Comparison of ENCODE assay signal across 7 mouse cellular contexts in genomic region chr2:154676653-154677609, GRCm38 (mm10). TPM values are rescaled to one million over a fixed set of nuclear protein-coding genes. Genes with fewer than 3 reads are reported as not detected.
DNase-seq lines count a peak whose midpoint lies in the region; ATAC-seq and TF ChIP-seq lines count a peak whose summit lies in the region.

No protein-coding gene starts in this region.

- H3K79me2 ChIP-seq in CH12.LX (replicated peaks; ENCODE audit: control insufficient read depth, extremely low read depth, insufficient read depth, poor library complexity, severe bottlenecking): peaks cover 35% of the 10 kb centered on the region

- peak; percentile 17 for DNase-seq in CH12.LX (ENCODE audit: extremely low read depth)
- DNase-seq in T-cell, adult 2 months (ENCODE audit: low spot score): peak; percentile 32
- DNase-seq in heart, postnatal 0 days (ENCODE audit: low spot score): peak; percentile 74
- peak; percentile 53 for DNase-seq in layer of hippocampus, adult 9-11 months
- DNase-seq in lung, postnatal 36 days: peak; percentile 82

- no peak overlapping the region for H3K9ac ChIP-seq in CH12.LX (ENCODE audit: insufficient read depth, low read depth)
- peak overlapping the region; percentile 51; the same call in 1 of the 2 replicates for H3K9ac ChIP-seq in embryonic facial prominence, embryonic 13.5 days
- peak overlapping the region; percentile 48 for H3K9ac ChIP-seq in heart, postnatal 0 days (replicated peaks; ENCODE audit: low read depth, low read length)

- dilution Hi-C loops in CH12.LX (cut with MboI; ENCODE audit: extremely low pct_ligation_motif_present, extremely low pct_unique_long_range_greater_than_20kb, low sequenced_read_pairs): no loop called here

- ATAC-seq in embryonic facial prominence, embryonic 13.5 days (ENCODE audit: insufficient number of reproducible peaks, insufficient read depth, low FRiP score, low TSS enrichment, low read depth): no peak
- ATAC-seq in heart, postnatal 0 days (ENCODE audit: insufficient read depth, low read depth): peak; percentile 72

- no peak for TF ChIP-seq RAD21 in CH12.LX (IDR thresholded peaks at IDR 0.05; ENCODE audit: low read depth, low read length)

- TF ChIP-seq CTCF in CH12.LX (conservative IDR thresholded peaks at IDR 0.05 in 1 of 2, IDR thresholded peaks at IDR 0.05 in 1 of 2; ENCODE audit: low read depth in 2 of 2, low read length in 2 of 2): no peak
- no peak for TF ChIP-seq CTCF in heart, postnatal 0 days (IDR thresholded peaks at IDR 0.05; ENCODE audit: low read depth)
- no peak for TF ChIP-seq CTCF in small intestine, adult 2 months (IDR thresholded peaks at IDR 0.05; ENCODE audit: extremely low read depth, insufficient read length, insufficient replicate concordance, low read depth, low read length)

- H3K9me3 ChIP-seq in CH12.LX (replicated peaks; ENCODE audit: low read length): no peaks in the 10 kb centered on the region
- no peaks in the 10 kb centered on the region for H3K9me3 ChIP-seq in embryonic facial prominence, embryonic 13.5 days
- H3K9me3 ChIP-seq in heart, postnatal 0 days (replicated peaks; ENCODE audit: control insufficient read depth, low read length): no peaks in the 10 kb centered on the region

- peaks cover 24 to 73% of the 10 kb centered on the region in 2 experiments for H3K36me3 ChIP-seq in CH12.LX (replicated peaks in 1 of 2; ENCODE audit: control insufficient read depth in 1 of 2, insufficient read depth in 1 of 2, low read length in 1 of 2)
- peaks cover 13% of the 10 kb centered on the region for H3K36me3 ChIP-seq in embryonic facial prominence, embryonic 13.5 days
- H3K36me3 ChIP-seq in heart, postnatal 0 days (replicated peaks; ENCODE audit: control insufficient read depth, insufficient read depth, low read length): no peaks in the 10 kb centered on the region
- peaks cover 14% of the 10 kb centered on the region for H3K36me3 ChIP-seq in small intestine, adult 2 months (ENCODE audit: control insufficient read depth, insufficient read depth, low read length)

- no peaks in the 10 kb centered on the region for H3K27me3 ChIP-seq in CH12.LX (replicated peaks)
- H3K27me3 ChIP-seq in embryonic facial prominence, embryonic 13.5 days: no peaks in the 10 kb centered on the region
- H3K27me3 ChIP-seq in heart, postnatal 0 days (ENCODE audit: control insufficient read depth, insufficient read depth, low read length): no peaks in the 10 kb centered on the region
- no peaks in the 10 kb centered on the region for H3K27me3 ChIP-seq in small intestine, adult 2 months (ENCODE audit: control insufficient read depth, insufficient read depth, low read length)

- WGBS in embryonic facial prominence, embryonic 13.5 days: 64% methylated on average over 19 of the region's 19 CpGs
- 48% methylated on average over 19 of the region's 19 CpGs for WGBS in heart, postnatal 0 days
- WGBS in small intestine, adult 2 months: 64% methylated on average over 19 of the region's 19 CpGs

- H3K4me1 ChIP-seq in CH12.LX (ENCODE audit: control insufficient read depth in 1 of 2, insufficient read depth in 2 of 2): peaks cover 0 to 16% of the 10 kb centered on the region in 2 experiments; a peak in 2 of 4 replicates
- peaks cover 49% of the 10 kb centered on the region for H3K4me1 ChIP-seq in embryonic facial prominence, embryonic 13.5 days
- peaks cover 38% of the 10 kb centered on the region for H3K4me1 ChIP-seq in heart, postnatal 0 days (ENCODE audit: control insufficient read depth, insufficient read depth)
- no peaks in the 10 kb centered on the region for H3K4me1 ChIP-seq in small intestine, adult 2 months (ENCODE audit: control insufficient read depth, insufficient read depth, insufficient read length, low read length)

- no peak overlapping the region for H3K4me3 ChIP-seq in CH12.LX (replicated peaks in 1 of 3; ENCODE audit: low read depth in 2 of 3, low read length in 2 of 3, poor library complexity in 1 of 3)
- peak overlapping the region; percentile 21 for H3K4me3 ChIP-seq in embryonic facial prominence, embryonic 13.5 days
- H3K4me3 ChIP-seq in heart, postnatal 0 days (ENCODE audit: low read depth, low read length): peak overlapping the region; percentile 22
- no peak overlapping the region for H3K4me3 ChIP-seq in small intestine, adult 2 months (ENCODE audit: low read depth, low read length)

- H3K27ac ChIP-seq in CH12.LX (ENCODE audit: insufficient read depth, low read depth): no peak overlapping the region
- peak overlapping the region; percentile 90 for H3K27ac ChIP-seq in embryonic facial prominence, embryonic 13.5 days
- H3K27ac ChIP-seq in heart, postnatal 0 days (ENCODE audit: low read depth): peak overlapping the region; percentile 91
- H3K27ac ChIP-seq in small intestine, adult 2 months (ENCODE audit: insufficient read depth, low read depth, low read length): peak overlapping the region; percentile 59; the same call in 1 of the 2 replicates

- H3K4me2 ChIP-seq in CH12.LX (ENCODE audit: insufficient read depth, low read depth, poor library complexity, severe bottlenecking): no peak overlapping the region
- H3K4me2 ChIP-seq in embryonic facial prominence, embryonic 13.5 days: peak overlapping the region; percentile 48
- peak overlapping the region; percentile 61 for H3K4me2 ChIP-seq in heart, postnatal 0 days (ENCODE audit: low read depth, low read length)

- no peak for TF ChIP-seq EP300 in CH12.LX (IDR thresholded peaks at IDR 0.05; ENCODE audit: low read length)
- no peak for TF ChIP-seq EP300 in heart, postnatal 0 days (IDR thresholded peaks at IDR 0.05; ENCODE audit: low read depth)

- in situ Hi-C loops in CH12.LX (cut with MboI; ENCODE audit: low pct_ligation_motif_present, low pct_unique_long_range_greater_than_20kb, low sequenced_read_pairs): no loop called here

- no peak for TF ChIP-seq POLR2A in CH12.LX (IDR thresholded peaks at IDR 0.05; ENCODE audit: low read depth, low read length)
- TF ChIP-seq POLR2A in small intestine, adult 2 months (IDR thresholded peaks at IDR 0.05; ENCODE audit: low read depth, low read length): no peak

TF ChIP-seq in CH12.LX, 34 proteins besides CTCF, POLR2A, EP300 and RAD21:
- TF ChIP-seq CHD1 (IDR thresholded peaks at IDR 0.05; ENCODE audit: low read depth, low read length): no peak
- TF ChIP-seq NRF1 (IDR thresholded peaks at IDR 0.05; ENCODE audit: low read depth, low read length): no peak
- no peak for TF ChIP-seq TCF12 (IDR thresholded peaks at IDR 0.05; ENCODE audit: low read depth, low read length)
- no peak for TF ChIP-seq ETS1 (conservative IDR thresholded peaks at IDR 0.05; ENCODE audit: low read depth, low read length)
- TF ChIP-seq USF1 (IDR thresholded peaks at IDR 0.05; ENCODE audit: low read depth, low read length): peak; percentile 52
- TF ChIP-seq PAX5 (IDR thresholded peaks at IDR 0.05; ENCODE audit: low read length): no peak
- TF ChIP-seq TBP (conservative IDR thresholded peaks at IDR 0.05; ENCODE audit: low read depth, low read length): no peak
- TF ChIP-seq UBTF (IDR thresholded peaks at IDR 0.05; ENCODE audit: low read depth, low read length): no peak
- no peak for TF ChIP-seq JUND (conservative IDR thresholded peaks at IDR 0.05; ENCODE audit: low read depth, low read length)
- no peak for TF ChIP-seq ZNF384 (IDR thresholded peaks at IDR 0.05; ENCODE audit: low read depth, low read length)
- peak; percentile 58 for TF ChIP-seq USF2 (conservative IDR thresholded peaks at IDR 0.05; ENCODE audit: low read depth, low read length)
- no peak for TF ChIP-seq SIN3A (IDR thresholded peaks at IDR 0.05; ENCODE audit: low read length)
- TF ChIP-seq SMC3 (IDR thresholded peaks at IDR 0.05; ENCODE audit: low read depth, low read length): no peak
- TF ChIP-seq MAFK (IDR thresholded peaks at IDR 0.05; ENCODE audit: insufficient replicate concordance, low read length): no peak
- no peak for TF ChIP-seq ZC3H11A (IDR thresholded peaks at IDR 0.05; ENCODE audit: low read depth, low read length)
- TF ChIP-seq MAX (IDR thresholded peaks at IDR 0.05; ENCODE audit: low read length): no peak
- no peak for TF ChIP-seq ZKSCAN1 (IDR thresholded peaks at IDR 0.05; ENCODE audit: borderline replicate concordance, low read depth, low read length)

RNA-seq across cellular contexts. Expression of gene Chmp4b, which starts 25.4 kb away (rescaled TPM):
- total RNA-seq in CH12.LX (2012; rRNA removed) (105 and 107 TPM in 2 replicates), CH12.LX (2014; rRNA removed) (113 and 119 TPM in 2 replicates)
- 152 and 156 TPM in 2 replicates for polyA plus RNA-seq in CH12.LX (2012; ENCODE audit: insufficient read length, low read depth)
- polyA plus RNA-seq in embryonic facial prominence, embryonic 13.5 days (2015; fragmentation: Nextera tagmentation; extraction: Ambion mirVana): 32.8 and 34.7 TPM in 2 replicates
- 75.6 and 80.7 TPM in 2 replicates for total RNA-seq in heart, postnatal 0 days (2014; rRNA removed; ENCODE audit: low replicate concordance)
- polyA plus RNA-seq in heart, postnatal 0 days (2015; fragmentation: Nextera tagmentation; extraction: Ambion mirVana): 20.1 and 23.5 TPM in 2 replicates
- 73.2 and 131 TPM in 2 replicates for polyA plus RNA-seq in small intestine, adult 2 months (2012; rRNA removed)

Comparison
In these comparisons a context has a peak if more than half of its experiments do, and no peak if none do; other contexts are left out.
1. DNase-seq: peak in every context shown above with its lines; median percentile 82 in lung, postnatal 36 days; 74 in heart, postnatal 0 days; 53 in layer of hippocampus, adult 9-11 months; 32 in T-cell, adult 2 months; 17 in CH12.LX.
2. H3K4me3 ChIP-seq: peak in embryonic facial prominence, embryonic 13.5 days (single experiment) and heart, postnatal 0 days (single experiment); none in CH12.LX (0 of 3) and small intestine, adult 2 months (single experiment).